Mouse (Mus musculus): ENCODE measurements around the gene Vmn1r199. TPM values are rescaled to one million over a fixed set of nuclear protein-coding genes. Genes with fewer than 3 reads are reported as not detected.
"Not testable (repeated sequence)": the region's sequence is repeated elsewhere in the genome, so short reads cannot be mapped to it uniquely, and the experiment has no call there.

Gene Vmn1r199
- not detected in 2 replicates for polyA plus RNA-seq (2015; fragmentation: Nextera tagmentation; extraction: Ambion mirVana)

DNA sequence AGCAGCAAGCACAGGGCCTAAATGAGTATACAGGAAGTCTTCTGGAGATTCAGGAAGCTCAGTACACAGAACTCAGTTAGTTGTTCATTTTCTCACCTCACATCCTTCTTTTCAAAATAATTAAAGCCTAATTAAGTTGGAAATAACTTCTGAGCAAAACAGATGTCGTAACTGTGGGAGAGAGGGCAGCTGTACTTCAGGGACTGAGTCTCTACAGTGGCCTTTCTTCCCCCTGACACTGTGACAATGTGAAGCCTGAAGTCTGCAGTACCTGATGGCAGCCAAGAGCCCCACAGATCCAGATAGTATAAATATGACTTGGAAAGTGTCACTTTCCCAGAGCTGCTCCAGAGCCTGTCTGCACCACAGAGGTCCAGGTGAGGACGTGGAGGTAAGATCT, at the start of gene Vmn1r199:
Vmn1r199 (plus strand) TSS at position 301 of the 400 bp plus-strand sequence.
- no peak within 1 kb of the TSS for H3K4me3 ChIP-seq (ENCODE audit: low read length)
- 79% methylated on average over 2 of the region's 2 CpGs for WGBS
- no peaks in the 10 kb centered on the region for H3K9me3 ChIP-seq (ENCODE audit: control insufficient read depth, low read length)
- H3K4me1 ChIP-seq (ENCODE audit: control insufficient read depth, insufficient read depth, low read length), result no peaks in the 10 kb centered on the region
- H3K27me3 ChIP-seq (replicated peaks; ENCODE audit: control insufficient read depth, insufficient read depth, low read length), result no peaks in the 10 kb centered on the region
- no peak for ATAC-seq
- no peaks in the 10 kb centered on the region for H3K36me3 ChIP-seq (ENCODE audit: control insufficient read depth, insufficient read depth, low read length)
- H3K9ac ChIP-seq (ENCODE audit: low read depth, low read length), result no peak within 1 kb of the TSS
- no peak within 1 kb of the TSS for H3K27ac ChIP-seq (ENCODE audit: low read length)
- H3K4me2 ChIP-seq (ENCODE audit: low read depth, low read length), result no peak within 1 kb of the TSS

DNA sequence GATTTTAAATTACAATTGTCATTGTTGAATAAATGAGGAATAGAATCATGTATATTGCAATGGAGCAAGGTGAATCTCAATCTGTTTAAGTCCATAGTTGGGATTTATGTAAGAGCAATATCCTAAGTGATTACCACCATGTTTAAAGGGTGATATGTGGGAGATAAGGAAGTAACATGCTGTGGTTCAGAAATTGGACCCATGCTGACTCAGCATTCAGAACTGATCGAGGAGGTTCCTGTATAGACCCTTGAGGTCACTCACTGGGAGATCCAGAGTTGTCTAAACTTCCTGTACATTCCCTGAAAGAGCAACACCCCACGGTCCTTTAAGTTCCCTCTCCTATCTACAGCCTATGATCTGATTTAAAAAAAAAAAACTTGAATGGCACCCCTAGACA, 46.3 kb upstream of the Vmn1r199 start:
- Histone ChIP-seq H3K4me1 (ENCODE audit: control insufficient read depth, insufficient read depth, low read length) (no peaks in the 10 kb centered on the region), H3K27me3 (replicated peaks; ENCODE audit: control insufficient read depth, insufficient read depth, low read length) (no peaks in the 10 kb centered on the region), H3K27ac (ENCODE audit: low read length) (no peak overlapping the region), H3K9ac (ENCODE audit: low read depth, low read length) (no peak overlapping the region), H3K4me2 (ENCODE audit: low read depth, low read length) (no peak overlapping the region), H3K36me3 (ENCODE audit: control insufficient read depth, insufficient read depth, low read length) (no peaks in the 10 kb centered on the region), H3K9me3 (ENCODE audit: control insufficient read depth, low read length) (no peaks in the 10 kb centered on the region), H3K4me3 (ENCODE audit: low read length) (no peak overlapping the region)
- 75% methylated on average over 2 of the region's 2 CpGs for WGBS
- ATAC-seq, result no peak

DNA sequence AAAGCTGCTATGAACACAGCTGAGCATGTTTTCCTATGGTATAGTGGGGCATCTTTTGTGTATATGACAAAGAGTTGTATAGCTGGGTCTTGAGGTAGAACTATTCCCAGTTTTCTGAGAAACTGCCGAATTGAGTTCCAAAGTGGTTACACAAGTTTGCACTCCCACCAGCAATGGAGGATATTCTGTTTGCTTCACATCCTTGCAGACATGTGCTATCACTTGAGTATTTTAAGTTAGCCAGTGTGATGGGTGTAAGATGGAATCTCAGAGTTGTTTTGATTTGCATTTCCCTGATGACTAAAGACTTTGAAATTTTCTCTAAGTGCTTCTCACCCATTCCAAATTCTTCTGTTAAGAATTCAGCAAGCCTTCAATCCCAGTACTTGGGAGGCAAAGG, 44.1 kb upstream of the Vmn1r199 start:
- H3K36me3 ChIP-seq (ENCODE audit: control insufficient read depth, insufficient read depth, low read length), result no peaks in the 10 kb centered on the region
- no peak overlapping the region for H3K27ac ChIP-seq (ENCODE audit: low read length)
- H3K9ac ChIP-seq (ENCODE audit: low read depth, low read length), result no peak overlapping the region
- H3K4me1 ChIP-seq (ENCODE audit: control insufficient read depth, insufficient read depth, low read length), result no peaks in the 10 kb centered on the region
- H3K4me2 ChIP-seq (ENCODE audit: low read depth, low read length), result no peak overlapping the region
- H3K27me3 ChIP-seq (replicated peaks; ENCODE audit: control insufficient read depth, insufficient read depth, low read length), result no peaks in the 10 kb centered on the region
- H3K4me3 ChIP-seq (ENCODE audit: low read length), result no peak overlapping the region
- ATAC-seq, result no peak
- WGBS, result 83% methylated on average over 1 of the region's 1 CpGs
- H3K9me3 ChIP-seq (ENCODE audit: control insufficient read depth, low read length), result no peaks in the 10 kb centered on the region

DNA sequence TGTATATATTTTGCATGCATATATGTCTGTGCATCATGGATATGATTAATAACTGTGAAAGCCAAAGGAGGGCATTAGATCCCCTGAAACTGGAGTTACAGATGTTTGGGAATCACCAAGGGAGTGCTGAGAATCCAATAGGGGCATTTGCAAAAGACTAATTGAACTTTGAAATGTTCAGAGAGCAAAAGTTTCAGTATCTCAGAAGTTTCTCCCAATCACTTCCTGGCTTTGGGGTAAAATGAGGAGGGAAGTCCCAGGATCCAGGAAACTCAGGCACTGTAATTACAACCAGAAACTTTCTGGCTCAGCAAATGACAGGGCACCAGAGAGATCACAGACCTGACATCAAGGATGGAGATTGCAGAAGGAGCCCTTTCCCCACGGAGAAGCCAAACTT, 29.6 kb upstream of the Vmn1r199 start, which contains the start of gene Vmn1r198:
Vmn1r198 (plus strand) TSS at position 301 of the 400 bp plus-strand sequence.
- Histone ChIP-seq H3K9ac (ENCODE audit: low read depth, low read length) (no peak within 1 kb of the TSS), H3K27ac (ENCODE audit: low read length) (no peak within 1 kb of the TSS), H3K4me3 (ENCODE audit: low read length) (no peak within 1 kb of the TSS), H3K27me3 (replicated peaks; ENCODE audit: control insufficient read depth, insufficient read depth, low read length) (no peaks in the 10 kb centered on the region), H3K9me3 (ENCODE audit: control insufficient read depth, low read length) (no peaks in the 10 kb centered on the region), H3K4me2 (ENCODE audit: low read depth, low read length) (no peak within 1 kb of the TSS), H3K36me3 (ENCODE audit: control insufficient read depth, insufficient read depth, low read length) (no peaks in the 10 kb centered on the region), H3K4me1 (ENCODE audit: control insufficient read depth, insufficient read depth, low read length) (no peaks in the 10 kb centered on the region)
- 25% methylated on average over 1 of the region's 1 CpGs for WGBS
- no peak for ATAC-seq

DNA sequence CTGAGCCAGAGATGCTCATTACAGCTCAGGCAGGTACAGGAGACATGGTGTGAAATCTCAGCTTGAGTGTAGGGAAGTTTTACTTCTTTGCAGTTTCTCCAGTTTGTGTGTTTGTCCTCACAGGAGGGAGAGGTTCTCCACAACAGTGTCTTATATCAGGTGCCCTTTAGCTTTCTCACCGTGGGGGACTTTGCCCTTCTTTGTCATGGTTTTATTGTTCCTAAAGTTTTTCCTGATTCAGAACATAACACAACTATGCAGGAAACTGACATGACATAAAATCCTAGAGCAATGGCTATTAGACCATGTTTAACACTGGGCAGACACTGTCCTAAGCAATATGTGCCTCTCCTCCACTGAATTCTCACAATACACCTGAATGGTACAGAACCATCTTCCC, 28.8 kb upstream of the Vmn1r199 start:
- Histone ChIP-seq H3K27ac (ENCODE audit: low read length) (no peak overlapping the region), H3K27me3 (replicated peaks; ENCODE audit: control insufficient read depth, insufficient read depth, low read length) (no peaks in the 10 kb centered on the region), H3K4me2 (ENCODE audit: low read depth, low read length) (no peak overlapping the region), H3K4me1 (ENCODE audit: control insufficient read depth, insufficient read depth, low read length) (no peaks in the 10 kb centered on the region), H3K9me3 (ENCODE audit: control insufficient read depth, low read length) (no peaks in the 10 kb centered on the region), H3K36me3 (ENCODE audit: control insufficient read depth, insufficient read depth, low read length) (no peaks in the 10 kb centered on the region), H3K4me3 (ENCODE audit: low read length) (no peak overlapping the region), H3K9ac (ENCODE audit: low read depth, low read length) (no peak overlapping the region)
- ATAC-seq, result peak; percentile 66
- WGBS, result 70% methylated on average over 1 of the region's 1 CpGs

DNA sequence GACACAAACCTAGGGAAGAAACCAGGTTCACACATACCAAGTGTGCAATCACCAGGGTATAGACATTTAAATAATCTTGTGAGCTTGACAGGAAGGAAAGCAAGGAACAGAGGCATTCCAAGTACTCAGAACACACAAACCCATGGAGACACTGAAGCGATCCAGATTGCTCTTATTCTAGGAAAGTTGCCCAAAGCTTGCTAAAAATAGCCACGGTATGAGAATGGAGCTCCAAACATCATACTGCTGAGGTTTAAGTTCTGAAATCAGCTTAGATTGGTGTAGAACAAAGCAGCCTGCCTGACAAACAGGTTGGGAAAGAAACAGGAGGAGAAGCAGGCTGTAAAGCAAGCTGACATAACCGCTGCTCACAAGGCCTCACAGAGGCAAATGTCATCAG, 1.5 kb downstream of the Vmn1r199 start:
- H3K9ac ChIP-seq (ENCODE audit: low read depth, low read length); H3K27me3 ChIP-seq (replicated peaks; ENCODE audit: control insufficient read depth, insufficient read depth, low read length); H3K4me3 ChIP-seq (ENCODE audit: low read length); ATAC-seq; H3K9me3 ChIP-seq (ENCODE audit: control insufficient read depth, low read length); H3K36me3 ChIP-seq (ENCODE audit: control insufficient read depth, insufficient read depth, low read length); H3K4me1 ChIP-seq (ENCODE audit: control insufficient read depth, insufficient read depth, low read length); H3K4me2 ChIP-seq (ENCODE audit: low read depth, low read length): not testable (repeated sequence)
- H3K27ac ChIP-seq (ENCODE audit: low read length), result peak overlapping the region; percentile 48; the same call in 1 of the 2 replicates
- WGBS, result 48% methylated on average over 3 of the region's 3 CpGs

DNA sequence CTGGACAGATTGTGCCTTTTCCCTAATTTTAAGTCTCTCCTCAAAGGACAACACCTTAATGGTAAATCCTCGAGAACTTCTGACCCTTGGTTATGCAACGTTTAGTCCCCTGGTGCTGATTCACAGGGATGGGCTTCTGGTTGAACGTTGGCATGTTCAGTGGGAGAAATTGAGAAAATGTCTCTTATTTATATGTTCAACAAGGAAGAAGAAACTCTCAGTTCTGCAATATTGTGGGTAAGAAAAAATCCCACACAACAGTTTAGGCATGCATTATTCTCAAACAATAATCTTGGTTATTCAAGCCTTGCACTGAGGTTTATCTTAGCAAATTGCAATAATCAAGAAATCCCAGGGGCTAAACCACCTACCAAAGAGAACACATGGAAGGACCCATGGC, 3.8 kb downstream of the Vmn1r199 start:
- 70% methylated on average over 3 of the region's 3 CpGs for WGBS
- Histone ChIP-seq H3K4me1 (ENCODE audit: control insufficient read depth, insufficient read depth, low read length) (no peaks in the 10 kb centered on the region), H3K27me3 (replicated peaks; ENCODE audit: control insufficient read depth, insufficient read depth, low read length) (no peaks in the 10 kb centered on the region), H3K9ac (ENCODE audit: low read depth, low read length) (no peak overlapping the region), H3K27ac (ENCODE audit: low read length) (no peak overlapping the region), H3K4me2 (ENCODE audit: low read depth, low read length) (no peak overlapping the region), H3K9me3 (ENCODE audit: control insufficient read depth, low read length) (no peaks in the 10 kb centered on the region), H3K4me3 (ENCODE audit: low read length) (no peak overlapping the region), H3K36me3 (ENCODE audit: control insufficient read depth, insufficient read depth, low read length) (no peaks in the 10 kb centered on the region)
- no peak for ATAC-seq

DNA sequence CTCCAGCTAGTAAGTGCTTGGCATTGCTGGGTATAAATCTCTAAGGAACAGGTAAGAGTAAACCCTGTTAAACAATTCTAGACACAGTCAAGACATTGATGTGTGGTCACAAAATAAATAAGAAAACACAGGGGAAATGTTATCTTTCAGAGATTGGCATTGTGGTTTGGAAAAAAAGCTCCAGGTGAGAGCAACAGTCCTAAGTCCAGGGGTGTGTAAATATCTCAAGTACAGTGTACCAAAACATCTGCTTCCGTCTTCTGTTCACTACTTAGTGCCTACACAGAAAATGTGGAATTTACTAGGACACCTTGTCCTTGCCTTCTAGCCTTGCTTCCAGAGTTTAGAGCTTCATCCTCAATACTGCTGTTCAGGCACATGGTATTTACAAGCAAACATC, 7.4 kb downstream of the Vmn1r199 start:
- Histone ChIP-seq H3K4me1 (ENCODE audit: control insufficient read depth, insufficient read depth, low read length) (no peaks in the 10 kb centered on the region), H3K27me3 (replicated peaks; ENCODE audit: control insufficient read depth, insufficient read depth, low read length) (no peaks in the 10 kb centered on the region), H3K9me3 (ENCODE audit: control insufficient read depth, low read length) (no peaks in the 10 kb centered on the region), H3K4me3 (ENCODE audit: low read length) (no peak overlapping the region), H3K27ac (ENCODE audit: low read length) (no peak overlapping the region), H3K4me2 (ENCODE audit: low read depth, low read length) (no peak overlapping the region), H3K36me3 (ENCODE audit: control insufficient read depth, insufficient read depth, low read length) (no peaks in the 10 kb centered on the region), H3K9ac (ENCODE audit: low read depth, low read length) (no peak overlapping the region)
- WGBS, result 68% methylated on average over 1 of the region's 1 CpGs
- ATAC-seq, result no peak

DNA sequence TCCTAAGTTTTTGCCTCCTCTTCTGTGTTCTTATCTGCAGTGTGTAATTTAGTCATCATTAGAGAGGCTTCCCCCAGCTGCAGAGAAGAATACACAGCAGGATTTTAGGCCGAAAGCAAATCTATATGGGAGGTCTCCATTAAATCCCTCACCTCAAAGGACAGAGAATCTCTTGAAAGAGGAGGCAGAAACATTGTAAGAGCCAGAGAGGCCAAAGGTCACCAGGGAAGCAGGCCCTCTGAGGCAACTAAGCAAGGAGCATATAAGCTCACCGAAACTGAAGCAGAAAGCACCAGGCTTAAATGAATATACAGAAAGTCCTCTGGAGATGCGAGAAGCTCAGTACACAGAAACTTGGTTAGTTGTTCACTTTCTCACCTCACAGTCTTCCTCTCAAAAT, 10.5 kb downstream of the Vmn1r199 start, which contains the start of gene Vmn1r200:
Vmn1r200 (plus strand) TSS at position 301 of the 400 bp plus-strand sequence.
- Histone ChIP-seq H3K9ac (ENCODE audit: low read depth, low read length) (no peak within 1 kb of the TSS), H3K36me3 (ENCODE audit: control insufficient read depth, insufficient read depth, low read length) (no peaks in the 10 kb centered on the region), H3K9me3 (ENCODE audit: control insufficient read depth, low read length) (no peaks in the 10 kb centered on the region), H3K27ac (ENCODE audit: low read length) (no peak within 1 kb of the TSS), H3K27me3 (replicated peaks; ENCODE audit: control insufficient read depth, insufficient read depth, low read length) (no peaks in the 10 kb centered on the region), H3K4me2 (ENCODE audit: low read depth, low read length) (no peak within 1 kb of the TSS), H3K4me3 (ENCODE audit: low read length) (no peak within 1 kb of the TSS), H3K4me1 (ENCODE audit: control insufficient read depth, insufficient read depth, low read length) (no peaks in the 10 kb centered on the region)
- no peak for ATAC-seq
- 57% methylated on average over 3 of the region's 3 CpGs for WGBS

DNA sequence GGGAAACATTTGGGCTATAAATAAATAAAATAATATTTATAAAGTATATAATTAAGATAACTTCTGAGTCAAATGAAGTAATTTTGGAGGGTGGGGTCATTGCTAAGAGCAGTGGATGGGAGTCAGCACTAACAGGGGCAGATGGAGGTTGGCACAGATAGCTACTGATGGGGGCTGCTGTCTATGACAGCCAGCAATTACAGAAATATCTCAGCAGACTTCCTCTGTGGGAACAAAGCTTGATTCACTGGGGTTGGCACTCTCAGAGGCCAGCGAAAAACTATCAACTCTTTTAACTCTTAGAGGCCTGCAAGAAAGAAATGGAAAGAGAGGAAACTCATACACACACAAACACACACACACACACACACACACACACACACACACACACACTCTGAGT, 23.4 kb downstream of the Vmn1r199 start:
- Histone ChIP-seq H3K9me3 (ENCODE audit: control insufficient read depth, low read length) (peaks cover 3% of the 10 kb centered on the region; the same call in 1 of the 2 replicates), H3K27me3 (replicated peaks; ENCODE audit: control insufficient read depth, insufficient read depth, low read length) (no peaks in the 10 kb centered on the region), H3K4me3 (ENCODE audit: low read length) (no peak overlapping the region), H3K4me1 (ENCODE audit: control insufficient read depth, insufficient read depth, low read length) (no peaks in the 10 kb centered on the region), H3K36me3 (ENCODE audit: control insufficient read depth, insufficient read depth, low read length) (no peaks in the 10 kb centered on the region), H3K4me2 (ENCODE audit: low read depth, low read length) (no peak overlapping the region), H3K9ac (ENCODE audit: low read depth, low read length) (no peak overlapping the region), H3K27ac (ENCODE audit: low read length) (no peak overlapping the region)
- ATAC-seq, result no peak
- WGBS, result 76% methylated on average over 1 of the region's 1 CpGs
